Mouse (Mus musculus) limb, embryonic 14.5 days (tissue): ENCODE measurements around the gene Olfr1495. TPM values are rescaled to one million over a fixed set of nuclear protein-coding genes. Genes with fewer than 3 reads are reported as not detected.

Experiments used
- ATAC-seq: fragments of 200-750 bp; cut with Nextera tagmentation; 2 replicates; pipeline ENCODE4 v1.8.0; 2017; ENCODE audit warnings: low read depth, moderate number of reproducible peaks, moderate TSS enrichment; ENCODE audit not compliant: low FRiP score
- DNase-seq: peaks from one replicate; pipeline ENCODE4 v3.0.0-alpha.2; 2015; ENCODE audit warnings: low spot score
- H3K27ac ChIP-seq: fragments of 300-500 bp; sonication (generic); replicated peaks from 2 replicates; pipeline ENCODE4 v1.5.1; 2014; ENCODE audit warnings: low read depth, mild to moderate bottlenecking, low read length, moderate library complexity, mixed read lengths
- H3K27me3 ChIP-seq: fragments of 300-500 bp; sonication (generic); 2 replicates; pipeline ENCODE4 v1.6.1; 2014; ENCODE audit warnings: low read length, mixed read lengths; ENCODE audit not compliant: control insufficient read depth, insufficient read depth
- H3K36me3 ChIP-seq: fragments of 300-500 bp; sonication (generic); 2 replicates; pipeline ENCODE4 v1.6.1; 2014; ENCODE audit warnings: mild to moderate bottlenecking, low read length, moderate library complexity, mixed read lengths; ENCODE audit not compliant: control insufficient read depth, insufficient read depth
- H3K4me1 ChIP-seq: fragments of 300-500 bp; sonication (generic); 2 replicates; pipeline ENCODE4 v1.6.1; 2014; ENCODE audit warnings: antibody characterized with exemption, low read length, mixed read lengths; ENCODE audit not compliant: control insufficient read depth, insufficient read depth
- H3K4me2 ChIP-seq: fragments of 300-500 bp; sonication (generic); replicated peaks from 2 replicates; pipeline ENCODE4 v1.6.1; 2014; ENCODE audit warnings: low read depth, mild to moderate bottlenecking, low read length, moderate library complexity; ENCODE audit not compliant: severe bottlenecking
- H3K4me3 ChIP-seq: fragments of 300-500 bp; sonication (generic); replicated peaks from 2 replicates; pipeline ENCODE4 v1.5.1; 2014; ENCODE audit warnings: low read length
- H3K9ac ChIP-seq: fragments of 300-500 bp; sonication (generic); 2 replicates; pipeline ENCODE4 v1.6.1; 2014; ENCODE audit warnings: mild to moderate bottlenecking, low read depth, low read length, moderate library complexity; ENCODE audit not compliant: severe bottlenecking
- H3K9me3 ChIP-seq: fragments of 300-500 bp; sonication (generic); 2 replicates; pipeline ENCODE4 v1.6.1; 2016; ENCODE audit warnings: low read length; ENCODE audit not compliant: control insufficient read depth
- POLR2A ChIP-seq: fragments of 200-500 bp; IDR thresholded peaks from 2 replicates; pipeline ENCODE4 v1.8.0; 2012; ENCODE audit warnings: inconsistent platforms, mild to moderate bottlenecking, moderate library complexity, borderline replicate concordance; ENCODE audit not compliant: insufficient read depth, insufficient read length; ENCODE audit errors: extremely low read depth
- WGBS: fragments of 180-500 bp; shearing (Covaris S2); extraction: QIAGEN DNeasy Blood & Tissue Kit; methylation state at CpG from one replicate; pipeline ENCODE4 v1.1.7; 2014; 5-methylcytosine and 5-hydroxymethylcytosine counted together
- polyA plus RNA-seq, 2 experiments: library from polyadenylated mRNA; depleted of rRNA in 1 of 2; stranded (reverse) in 1 of 2; unstranded in 1 of 2; fragments of >200 nt; fragmentation: Nextera tagmentation in 1 of 2; extraction: Ambion mirVana in 1 of 2; gene quantifications; 2 replicates each; pipeline versions ENCODE4 v1.2.1 to v1.2.3; 2012 to 2014

Gene Olfr1495
- polyA plus RNA-seq (2012; rRNA removed) (not detected in 2 replicates), polyA plus RNA-seq (2014; fragmentation: Nextera tagmentation; extraction: Ambion mirVana) (not detected in 2 replicates)

DNA sequence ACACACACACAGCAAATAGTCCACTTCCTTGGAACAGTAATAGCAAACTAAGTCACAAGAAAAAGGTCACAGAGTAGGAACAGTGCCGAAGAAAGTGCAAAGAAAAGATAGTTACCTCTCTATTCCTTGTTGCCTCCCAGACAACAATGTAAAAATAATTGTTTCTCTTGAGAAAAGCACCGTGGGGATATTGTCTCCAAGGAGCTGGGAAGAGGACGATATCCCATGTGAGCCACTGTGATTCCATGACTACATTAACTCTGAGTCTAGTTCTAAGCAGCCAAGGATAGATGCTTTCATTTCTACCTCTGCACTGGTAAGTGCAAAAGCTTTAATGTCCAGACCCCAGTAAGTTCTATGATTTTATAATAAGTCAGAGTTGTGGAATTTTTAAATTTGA lies at the start of gene Olfr1495:
Olfr1495 (plus strand) TSS at position 301 of the 400 bp plus-strand sequence.
- no peak within 1 kb of the TSS for H3K9ac ChIP-seq
- H3K36me3 ChIP-seq: no peaks in the 10 kb centered on the region
- TF ChIP-seq POLR2A: no peak
- no peaks in the 10 kb centered on the region for H3K9me3 ChIP-seq
- DNase-seq (no peak), ATAC-seq (no peak)
- H3K4me1 ChIP-seq: no peaks in the 10 kb centered on the region
- 82% methylated on average over 3 of the region's 3 CpGs for WGBS
- H3K4me2 ChIP-seq: no peak within 1 kb of the TSS
- no peaks in the 10 kb centered on the region for H3K27me3 ChIP-seq
- no peak within 1 kb of the TSS for H3K4me3 ChIP-seq
- no peak within 1 kb of the TSS for H3K27ac ChIP-seq

GRCm38 (mm10) chr19:13722978-13723377 lies 41.4 kb upstream of the Olfr1495 start, which contains the start of gene Olfr1493-ps1:
Gene Olfr1493-ps1, plus strand, starts transcription at chr19:13723278.
- H3K27ac ChIP-seq: no peak within 1 kb of the TSS
- H3K4me3 ChIP-seq: no peak within 1 kb of the TSS
- no peak within 1 kb of the TSS for H3K9ac ChIP-seq
- ATAC-seq (no peak), DNase-seq (no peak)
- H3K4me2 ChIP-seq: no peak within 1 kb of the TSS
- H3K36me3 ChIP-seq: no peaks in the 10 kb centered on the region
- no peaks in the 10 kb centered on the region for H3K27me3 ChIP-seq
- TF ChIP-seq POLR2A: no peak
- 49% methylated on average over 2 of the region's 2 CpGs for WGBS
- H3K4me1 ChIP-seq: no peaks in the 10 kb centered on the region
- no peaks in the 10 kb centered on the region for H3K9me3 ChIP-seq

DNA sequence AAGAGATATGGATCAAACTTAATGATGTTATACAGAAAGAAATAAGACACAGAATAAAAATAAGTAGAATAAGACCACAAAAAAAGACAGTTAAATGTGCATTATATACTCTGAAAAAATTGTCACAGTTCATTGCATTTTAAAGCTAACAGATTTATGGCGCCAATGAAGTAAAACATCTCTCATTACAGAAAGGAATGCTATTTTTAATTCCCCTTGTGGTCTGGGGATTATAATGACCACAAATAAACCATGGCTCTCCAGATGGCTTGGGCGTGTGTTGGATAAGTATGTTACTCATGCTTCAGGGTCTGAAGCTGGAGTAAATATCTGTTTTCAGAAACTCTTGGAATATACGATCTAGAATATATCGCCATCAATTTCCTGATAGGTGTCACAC lies 25.0 kb upstream of the Olfr1495 start, which contains the start of gene Olfr1494:
Olfr1494 (plus strand) TSS at position 301 of the 400 bp plus-strand sequence.
- ATAC-seq: no peak
- 80% methylated on average over 4 of the region's 4 CpGs for WGBS
- DNase-seq: no peak
- Histone ChIP-seq H3K4me2 (no peak within 1 kb of the TSS), H3K27me3 (no peaks in the 10 kb centered on the region), H3K27ac (no peak within 1 kb of the TSS), H3K36me3 (no peaks in the 10 kb centered on the region), H3K9ac (no peak within 1 kb of the TSS), H3K9me3 (no peaks in the 10 kb centered on the region), H3K4me1 (no peaks in the 10 kb centered on the region), H3K4me3 (no peak within 1 kb of the TSS)
- no peak for TF ChIP-seq POLR2A

- no peak overlapping the region for H3K27ac ChIP-seq
- no peak overlapping the region for H3K9ac ChIP-seq
- H3K9me3 ChIP-seq: no peaks in the 10 kb centered on the region
- H3K36me3 ChIP-seq: no peaks in the 10 kb centered on the region
- 88% methylated on average over 1 of the region's 1 CpGs for WGBS
- H3K4me3 ChIP-seq: no peak overlapping the region
- no peak for DNase-seq
- no peak overlapping the region for H3K4me2 ChIP-seq
- TF ChIP-seq POLR2A: no peak
- no peaks in the 10 kb centered on the region for H3K4me1 ChIP-seq
- no peaks in the 10 kb centered on the region for H3K27me3 ChIP-seq
- ATAC-seq: no peak
These were observed 15.0 kb upstream of the Olfr1495 start for GRCm38 (mm10) chr19:13749366-13749765.

GRCm38 (mm10) chr19:13768565-13769276 lies 4.3 kb downstream of the Olfr1495 start:
- H3K4me1 ChIP-seq: no peaks in the 10 kb centered on the region
- no peak for ATAC-seq
- WGBS: 90% methylated on average over 9 of the region's 9 CpGs
- H3K4me2 ChIP-seq: no peak overlapping the region
- no peak overlapping the region for H3K9ac ChIP-seq
- no peaks in the 10 kb centered on the region for H3K9me3 ChIP-seq
- DNase-seq: no peak
- H3K36me3 ChIP-seq: no peaks in the 10 kb centered on the region
- TF ChIP-seq POLR2A: no peak
- H3K27ac ChIP-seq: no peak overlapping the region
- no peaks in the 10 kb centered on the region for H3K27me3 ChIP-seq
- H3K4me3 ChIP-seq: no peak overlapping the region

GRCm38 (mm10) chr19:13777578-13777977 lies 13.2 kb downstream of the Olfr1495 start, which contains the start of gene Olfr1496:
Gene Olfr1496, plus strand, starts transcription at chr19:13777878.
- no peak within 1 kb of the TSS for H3K9ac ChIP-seq
- WGBS: 92% methylated on average over 1 of the region's 1 CpGs
- no peak within 1 kb of the TSS for H3K4me3 ChIP-seq
- no peaks in the 10 kb centered on the region for H3K9me3 ChIP-seq
- H3K27me3 ChIP-seq: no peaks in the 10 kb centered on the region
- no peak for DNase-seq
- H3K36me3 ChIP-seq: no peaks in the 10 kb centered on the region
- ATAC-seq: no peak
- no peak within 1 kb of the TSS for H3K4me2 ChIP-seq
- no peak within 1 kb of the TSS for H3K27ac ChIP-seq
- H3K4me1 ChIP-seq: no peaks in the 10 kb centered on the region
- TF ChIP-seq POLR2A: no peak
